ENCODE assay signal across 21 mouse cellular contexts in the genomic region with DNA sequence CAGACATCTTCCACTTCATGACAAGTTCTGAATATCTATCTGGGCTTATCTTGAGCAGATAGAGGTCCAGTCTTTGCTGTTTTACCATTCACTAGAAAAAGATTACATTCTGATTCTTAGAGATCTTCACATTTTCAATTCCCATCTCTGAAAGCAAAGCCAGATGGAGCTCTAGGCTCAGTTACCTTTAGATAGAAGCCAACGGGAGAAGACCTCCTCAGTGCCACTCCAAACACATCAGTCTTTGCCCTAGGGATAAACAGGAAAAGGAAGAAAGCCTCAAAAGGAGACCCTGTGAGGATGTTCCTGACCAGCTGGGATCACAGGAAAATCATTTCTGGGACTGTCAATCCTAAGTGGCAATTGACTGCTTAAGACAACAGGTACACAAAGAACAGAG. TPM values are rescaled to one million over a fixed set of nuclear protein-coding genes. Genes with fewer than 3 reads are reported as not detected.
A peak's percentile ranks its signal among the peaks of the same experiment; 100 is the strongest.
DNase-seq lines count a peak whose midpoint lies in the region; ATAC-seq and TF ChIP-seq lines count a peak whose summit lies in the region.
"Had no signal": no experiment of that assay in that cellular context is flagged by ENCODE, and none has a peak within 500 bp of the region (broad histone marks: within the 10 kb centered on the region; RNA-seq: fewer than 3 reads in every experiment).

No protein-coding gene starts in this region.

- no peak for ATAC-seq in heart, embryonic 12.5 days (ENCODE audit: insufficient number of reproducible peaks, low FRiP score)
- ATAC-seq in kidney, postnatal 0 days (replicated peaks; ENCODE audit: low FRiP score, low read depth), result no peak
- no peak for ATAC-seq in lung, postnatal 0 days
- no peak for ATAC-seq in stomach, postnatal 0 days (ENCODE audit: low FRiP score, low TSS enrichment)
- ATAC-seq in forebrain, embryonic 11.5 days (replicated peaks; ENCODE audit: low FRiP score), result no peak
- ATAC-seq: forebrain, embryonic 15.5 days had no signal

- no peak overlapping the region for H3K4me2 ChIP-seq in heart, embryonic 12.5 days
- H3K4me2 ChIP-seq in kidney, postnatal 0 days (ENCODE audit: low read length), result no peak overlapping the region
- no peak overlapping the region for H3K4me2 ChIP-seq in lung, postnatal 0 days (replicated peaks; ENCODE audit: low read depth, low read length)
- H3K4me2 ChIP-seq in stomach, postnatal 0 days (replicated peaks; ENCODE audit: low read depth), result no peak overlapping the region
- no peak overlapping the region for H3K4me2 ChIP-seq in forebrain, embryonic 11.5 days (ENCODE audit: low read depth, low read length, severe bottlenecking)
- H3K4me2 ChIP-seq: embryonic facial prominence, embryonic 15.5 days; forebrain, embryonic 15.5 days; heart, embryonic 13.5 days; hindbrain, embryonic 14.5 days had no signal

- no peaks in the 10 kb centered on the region for H3K79me2 ChIP-seq in heart, adult 2 months (replicated peaks; ENCODE audit: control insufficient read depth, insufficient read depth, low read length)

- DNase-seq in heart, adult 2 months, result no peak
- DNase-seq in kidney, postnatal 0 days (ENCODE audit: low spot score), result no peak
- no peak for DNase-seq in kidney, postnatal 36 days
- no peak for DNase-seq in lung, postnatal 0 days (ENCODE audit: low spot score)
- no peak for DNase-seq in lung, postnatal 14 days
- DNase-seq in stomach, postnatal 0 days (ENCODE audit: low spot score), result no peak
- DNase-seq in forebrain, embryonic 11.5 days (ENCODE audit: low spot score), result no peak
- DNase-seq: adrenal gland, postnatal 10 days; cerebellum, adult 11 months; cerebellum, adult 8-10 months; cerebellum, postnatal 14 days; embryo, embryonic 11 days; gastrocnemius, postnatal 14 days; heart, postnatal 10 days had no signal

- H3K27ac ChIP-seq in heart, adult 2 months, result no peak overlapping the region
- no peak overlapping the region for H3K27ac ChIP-seq in heart, embryonic 12.5 days (ENCODE audit: poor library complexity, severe bottlenecking)
- H3K27ac ChIP-seq in kidney, postnatal 0 days, result no peak overlapping the region
- no peak overlapping the region for H3K27ac ChIP-seq in lung, postnatal 0 days (ENCODE audit: low read length)
- no peak overlapping the region for H3K27ac ChIP-seq in stomach, postnatal 0 days (replicated peaks)
- H3K27ac ChIP-seq in forebrain, embryonic 11.5 days (ENCODE audit: low read depth, low read length), result no peak overlapping the region
- H3K27ac ChIP-seq: embryonic facial prominence, embryonic 15.5 days; forebrain, embryonic 10.5 days; forebrain, embryonic 15.5 days; heart, embryonic 13.5 days; hindbrain, embryonic 14.5 days had no signal

- H3K27me3 ChIP-seq in heart, adult 2 months (ENCODE audit: control insufficient read depth, insufficient read depth, low read length), result no peaks in the 10 kb centered on the region
- H3K27me3 ChIP-seq in heart, embryonic 12.5 days (replicated peaks), result 0 out of 2 replicates have a peak, but pooled peaks cover 3% of the 10 kb centered on the region
- H3K27me3 ChIP-seq in kidney, postnatal 0 days (ENCODE audit: insufficient read depth, low read length), result no peaks in the 10 kb centered on the region; the same call in 1 of the 2 replicates
- peaks cover 7% of the 10 kb centered on the region; the same call in 1 of the 2 replicates for H3K27me3 ChIP-seq in lung, postnatal 0 days (replicated peaks; ENCODE audit: insufficient read depth, low read length)
- no peaks in the 10 kb centered on the region for H3K27me3 ChIP-seq in stomach, postnatal 0 days (ENCODE audit: control insufficient read depth, insufficient read depth, low read length)
- H3K27me3 ChIP-seq in forebrain, embryonic 11.5 days (ENCODE audit: control insufficient read depth, insufficient read depth, low read length), result peaks cover 9% of the 10 kb centered on the region

- H3K9me3 ChIP-seq in heart, embryonic 12.5 days (replicated peaks), result no peaks in the 10 kb centered on the region
- no peaks in the 10 kb centered on the region for H3K9me3 ChIP-seq in kidney, postnatal 0 days (replicated peaks; ENCODE audit: low read length)
- H3K9me3 ChIP-seq in lung, postnatal 0 days (ENCODE audit: low read length), result no peaks in the 10 kb centered on the region
- H3K9me3 ChIP-seq in stomach, postnatal 0 days (ENCODE audit: control insufficient read depth, low read length), result no peaks in the 10 kb centered on the region
- H3K9me3 ChIP-seq in forebrain, embryonic 11.5 days (ENCODE audit: control insufficient read depth, low read length), result no peaks in the 10 kb centered on the region
- H3K9me3 ChIP-seq: embryonic facial prominence, embryonic 15.5 days; forebrain, embryonic 10.5 days; forebrain, embryonic 15.5 days; heart, embryonic 13.5 days had no signal

- TF ChIP-seq POLR2A in heart, adult 2 months (IDR thresholded peaks at IDR 0.05; ENCODE audit: insufficient read depth, low read depth, low read length), result no peak

- no peak overlapping the region for H3K9ac ChIP-seq in heart, adult 2 months (ENCODE audit: low read depth, low read length)
- H3K9ac ChIP-seq in heart, embryonic 12.5 days, result no peak overlapping the region
- no peak overlapping the region for H3K9ac ChIP-seq in kidney, postnatal 0 days (ENCODE audit: low read depth, low read length)
- no peak overlapping the region for H3K9ac ChIP-seq in lung, postnatal 0 days (replicated peaks; ENCODE audit: low read depth)
- H3K9ac ChIP-seq in stomach, postnatal 0 days (ENCODE audit: low read length), result no peak overlapping the region
- H3K9ac ChIP-seq in forebrain, embryonic 11.5 days (ENCODE audit: low read length), result no peak overlapping the region
- H3K9ac ChIP-seq: embryonic facial prominence, embryonic 15.5 days; forebrain, embryonic 15.5 days; heart, embryonic 13.5 days; hindbrain, embryonic 14.5 days had no signal

- peak; percentile 53 for TF ChIP-seq CTCF in heart, adult 2 months (IDR thresholded peaks at IDR 0.05)
- TF ChIP-seq CTCF in kidney, postnatal 0 days (IDR thresholded peaks at IDR 0.05; ENCODE audit: low read depth), result peak; percentile 42
- peak; percentile 26 for TF ChIP-seq CTCF in lung, postnatal 0 days (IDR thresholded peaks at IDR 0.05)
- peak; percentile 41 for TF ChIP-seq CTCF in stomach, postnatal 0 days (IDR thresholded peaks at IDR 0.05; ENCODE audit: low read depth)

- H3K4me3 ChIP-seq in heart, adult 2 months, result no peak overlapping the region
- no peak overlapping the region for H3K4me3 ChIP-seq in heart, embryonic 12.5 days
- no peak overlapping the region for H3K4me3 ChIP-seq in kidney, postnatal 0 days (replicated peaks; ENCODE audit: low read depth, low read length)
- no peak overlapping the region for H3K4me3 ChIP-seq in lung, postnatal 0 days (ENCODE audit: low read depth, low read length)
- no peak overlapping the region for H3K4me3 ChIP-seq in stomach, postnatal 0 days (ENCODE audit: low read depth, low read length)
- no peak overlapping the region for H3K4me3 ChIP-seq in forebrain, embryonic 11.5 days (ENCODE audit: low read depth, low read length)
- H3K4me3 ChIP-seq: embryonic facial prominence, embryonic 15.5 days; erythroblast, embryonic 14.5 days; forebrain, embryonic 10.5 days; forebrain, embryonic 15.5 days; heart, embryonic 13.5 days had no signal

- intact Hi-C loops in heart, adult 2 months (cut with DNase I), result no loop called here

- no peak for TF ChIP-seq EP300 in heart, adult 2 months (IDR thresholded peaks at IDR 0.05; ENCODE audit: insufficient read depth, low read depth, low read length)
- TF ChIP-seq EP300 in lung, postnatal 0 days (IDR thresholded peaks at IDR 0.05), result no peak
- TF ChIP-seq EP300 in stomach, postnatal 0 days (optimal IDR thresholded peaks at IDR 0.05), result no peak

- H3K36me3 ChIP-seq in heart, adult 2 months (ENCODE audit: control insufficient read depth, insufficient read depth, low read length), result no peaks in the 10 kb centered on the region
- H3K36me3 ChIP-seq in heart, embryonic 12.5 days, result peaks cover 13% of the 10 kb centered on the region
- 0 out of 2 replicates have a peak, but pooled peaks cover 3% of the 10 kb centered on the region for H3K36me3 ChIP-seq in kidney, postnatal 0 days (ENCODE audit: insufficient read depth, low read length)
- no peaks in the 10 kb centered on the region for H3K36me3 ChIP-seq in lung, postnatal 0 days (ENCODE audit: insufficient read depth, low read length)
- H3K36me3 ChIP-seq in stomach, postnatal 0 days (ENCODE audit: control insufficient read depth, insufficient read depth, low read length), result no peaks in the 10 kb centered on the region; the same call in 1 of the 2 replicates
- H3K36me3 ChIP-seq in forebrain, embryonic 11.5 days (ENCODE audit: control insufficient read depth, insufficient read depth, low read length), result 0 out of 2 replicates have a peak, but pooled peaks cover 4% of the 10 kb centered on the region

- H3K4me1 ChIP-seq in heart, adult 2 months (ENCODE audit: control insufficient read depth, insufficient read depth, low read length), result 0 out of 2 replicates have a peak, but pooled peaks cover 3% of the 10 kb centered on the region
- peaks cover 9% of the 10 kb centered on the region for H3K4me1 ChIP-seq in heart, embryonic 12.5 days (replicated peaks)
- H3K4me1 ChIP-seq in kidney, postnatal 0 days (replicated peaks; ENCODE audit: insufficient read depth, low read length), result no peaks in the 10 kb centered on the region
- peaks cover 10% of the 10 kb centered on the region; the same call in 1 of the 2 replicates for H3K4me1 ChIP-seq in lung, postnatal 0 days (ENCODE audit: insufficient read depth, low read depth, low read length)
- peaks cover 4% of the 10 kb centered on the region for H3K4me1 ChIP-seq in stomach, postnatal 0 days (replicated peaks; ENCODE audit: control insufficient read depth, insufficient read depth)
- H3K4me1 ChIP-seq in forebrain, embryonic 11.5 days (replicated peaks; ENCODE audit: control insufficient read depth, insufficient read depth, low read length), result no peaks in the 10 kb centered on the region

- WGBS in heart, adult 2 months, result 38% methylated on average over 1 of the region's 1 CpGs
- 29% methylated on average over 1 of the region's 1 CpGs for WGBS in heart, embryonic 12.5 days
- 38% methylated on average over 1 of the region's 1 CpGs for WGBS in kidney, postnatal 0 days
- 8% methylated on average over 1 of the region's 1 CpGs for WGBS in lung, postnatal 0 days
- 26% methylated on average over 1 of the region's 1 CpGs for WGBS in stomach, postnatal 0 days
- 53% methylated on average over 1 of the region's 1 CpGs for WGBS in forebrain, embryonic 11.5 days

RNA-seq across cellular contexts. Expression of gene Strip2, which starts 3.1 kb away (rescaled TPM):
- 10 to 100 TPM; 46.9 to 49.8 TPM for total RNA-seq in heart, adult 2 months (2021)
- 24.2 and 42.5 TPM in 2 replicates for polyA plus RNA-seq in heart, adult 2 months (2012; rRNA removed)
- polyA plus RNA-seq in heart, embryonic 12.5 days (2016; fragmentation: Nextera tagmentation; extraction: Ambion mirVana), result 39.5 and 39.8 TPM in 2 replicates
- 0.79 and 0.92 TPM in 2 replicates for polyA plus RNA-seq in kidney, postnatal 0 days (2015; fragmentation: Nextera tagmentation; extraction: Ambion mirVana)
- 0.47 and 0.60 TPM in 2 replicates for polyA plus RNA-seq in lung, postnatal 0 days (2015; fragmentation: Nextera tagmentation; extraction: Ambion mirVana)
- 0.13 and 0.16 TPM in 2 replicates for polyA plus RNA-seq in stomach, postnatal 0 days (2015; fragmentation: Nextera tagmentation; extraction: Ambion mirVana)
- polyA plus RNA-seq in forebrain, embryonic 11.5 days (2014; fragmentation: Nextera tagmentation; extraction: Ambion mirVana), result 0.48 and 0.77 TPM in 2 replicates

Comparison
In these comparisons a context has a peak if more than half of its experiments do, and no peak if none do; other contexts are left out.
1. RNA of gene Strip2, which starts 3.1 kb away (polyA plus RNA-seq): 39.5 to 39.8 TPM in heart, embryonic 12.5 days and 24.2 to 42.5 TPM in heart, adult 2 months; 0.79 to 0.92 TPM in kidney, postnatal 0 days, 0.48 to 0.77 TPM in forebrain, embryonic 11.5 days, 0.47 to 0.60 TPM in lung, postnatal 0 days and 0.13 to 0.16 TPM in stomach, postnatal 0 days; every median in the first group is over 10 times any median in the second.
2. Peak in every context shown above with its lines, with median percentiles within 50 percentile points of each other: CTCF ChIP-seq.